Mouse (Mus musculus) brain, embryonic 14.5 days (tissue): ENCODE measurements around the gene Map3k7cl.

Experiments used
- CTCF ChIP-seq: fragments of 200-500 bp; IDR thresholded peaks from 2 replicates; pipeline ENCODE4 v1.5.1; 2012; ENCODE audit warnings: inconsistent platforms, mild to moderate bottlenecking, moderate library complexity, borderline replicate concordance; ENCODE audit not compliant: insufficient read depth, insufficient read length; ENCODE audit errors: extremely low read depth
- POLR2A ChIP-seq: fragments of 200-500 bp; IDR thresholded peaks from 2 replicates; pipeline ENCODE4 v1.6.1; 2012; ENCODE audit warnings: mild to moderate bottlenecking, inconsistent platforms, borderline replicate concordance; ENCODE audit not compliant: poor library complexity, insufficient read depth, insufficient read length, severe bottlenecking; ENCODE audit errors: extremely low read depth

DNA sequence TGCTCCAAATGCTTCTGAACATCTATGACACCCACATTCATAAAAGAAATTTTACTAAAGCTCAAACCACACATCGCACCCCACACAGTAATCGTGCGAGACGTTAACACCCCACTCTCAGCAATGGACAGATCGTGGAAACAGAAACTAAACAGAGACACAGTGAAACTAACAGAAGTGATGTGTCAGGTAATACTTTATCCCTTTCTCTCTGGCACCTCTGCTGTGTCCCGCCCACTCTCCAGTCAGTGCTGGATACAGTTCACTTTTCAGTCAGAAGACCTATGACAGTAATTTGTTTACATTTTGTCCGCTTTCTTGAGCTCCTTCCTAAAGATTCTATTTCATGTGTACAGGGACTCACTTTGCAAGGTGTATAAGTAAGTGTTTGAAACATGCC is 89.1 kb downstream of the Map3k7cl start:
- TF ChIP-seq POLR2A, result no peak
- TF ChIP-seq CTCF, result no peak
